Mouse (Mus musculus) layer of hippocampus, adult 9-11 months (tissue): ENCODE measurements around the gene Srpk2.
"Not testable (repeated sequence)": the region's sequence is repeated elsewhere in the genome, so short reads cannot be mapped to it uniquely, and the experiment has no call there.

Experiments
- DNase-seq: peaks from one replicate; pipeline ENCODE4 v3.0.0; 2022

Srpk2 gene

GRCm38 (mm10) chr5:23501582-23502316, 182.7 kb downstream of the Srpk2 start:
- DNase-seq, result no peak

- no peak for DNase-seq
These were observed 183.7 kb downstream of the Srpk2 start for GRCm38 (mm10) chr5:23500715-23501114.

GRCm38 (mm10) chr5:23499257-23499656, 185.2 kb downstream of the Srpk2 start:
- DNase-seq, result no peak

GRCm38 (mm10) chr5:23497920-23498319, 186.5 kb downstream of the Srpk2 start:
- DNase-seq, result no peak

GRCm38 (mm10) chr5:23496933-23497332, 187.5 kb downstream of the Srpk2 start:
- DNase-seq, result no peak

- DNase-seq, result no peak
These were observed 188.0 kb downstream of the Srpk2 start for GRCm38 (mm10) chr5:23496396-23496795.

- DNase-seq, result no peak
These were observed 193.6 kb downstream of the Srpk2 start for GRCm38 (mm10) chr5:23490797-23491196.

- no peak for DNase-seq
These were observed 195.2 kb downstream of the Srpk2 start for GRCm38 (mm10) chr5:23489231-23489630.

- DNase-seq, result no peak
These were observed 200.6 kb downstream of the Srpk2 start for GRCm38 (mm10) chr5:23483811-23484210.

GRCm38 (mm10) chr5:23473098-23473873, 211.1 kb downstream of the Srpk2 start:
- no peak for DNase-seq

- DNase-seq, result no peak
These were observed 217.9 kb downstream of the Srpk2 start for GRCm38 (mm10) chr5:23466546-23466945.

- no peak for DNase-seq
These were observed 219.7 kb downstream of the Srpk2 start for GRCm38 (mm10) chr5:23464743-23465142.

- DNase-seq, result no peak
These were observed 220.2 kb downstream of the Srpk2 start for GRCm38 (mm10) chr5:23464247-23464646.

- DNase-seq, result no peak
These were observed 222.7 kb downstream of the Srpk2 start for GRCm38 (mm10) chr5:23461688-23462087.

GRCm38 (mm10) chr5:23453561-23453960, 230.9 kb downstream of the Srpk2 start:
- DNase-seq, result not testable (repeated sequence)
